Mouse (Mus musculus): ENCODE data around the gene Dlx2.

The Dlx2 gene

DNA sequence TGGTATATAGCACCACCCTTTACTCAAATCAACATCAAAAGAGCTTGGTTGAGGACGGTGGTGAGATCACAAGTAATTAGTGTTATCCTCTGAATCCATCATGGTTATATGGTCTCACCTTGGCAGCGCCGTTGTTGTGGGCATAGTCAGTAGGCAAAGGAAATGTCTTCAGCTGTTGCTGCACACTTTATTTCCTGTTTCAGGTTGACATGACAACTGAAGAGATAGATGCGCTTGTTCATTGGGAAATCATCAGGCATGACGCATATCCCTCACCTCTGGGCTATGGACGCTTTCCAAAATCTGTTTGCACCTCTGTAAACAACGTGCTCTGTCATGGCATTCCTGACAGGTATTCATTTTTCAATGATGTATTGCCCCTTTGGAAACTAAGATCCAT is 35.3 kb downstream of the Dlx2 start:
- DNase-seq (ENCODE audit: low spot score): no peak

DNA sequence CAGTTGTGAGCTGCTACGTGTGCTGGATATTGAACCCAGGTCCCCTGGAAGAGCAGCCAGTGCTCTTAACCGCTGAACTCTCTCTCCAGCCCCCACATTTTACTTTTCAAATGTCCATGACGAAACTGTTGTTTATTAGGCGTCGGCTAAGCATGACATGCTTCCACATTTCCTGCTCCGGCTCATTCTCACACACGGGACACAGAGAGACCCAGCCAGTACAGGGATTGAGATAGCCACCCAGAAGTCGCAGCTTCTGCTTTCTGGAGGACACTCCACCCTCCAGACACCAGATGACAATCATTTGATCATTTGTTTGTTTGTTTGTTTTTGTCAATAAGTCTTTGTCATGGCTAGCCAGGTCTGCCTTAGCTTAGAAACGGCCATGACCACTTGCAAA is 41.7 kb downstream of the Dlx2 start:
- DNase-seq (ENCODE audit: low spot score): no peak

DNA sequence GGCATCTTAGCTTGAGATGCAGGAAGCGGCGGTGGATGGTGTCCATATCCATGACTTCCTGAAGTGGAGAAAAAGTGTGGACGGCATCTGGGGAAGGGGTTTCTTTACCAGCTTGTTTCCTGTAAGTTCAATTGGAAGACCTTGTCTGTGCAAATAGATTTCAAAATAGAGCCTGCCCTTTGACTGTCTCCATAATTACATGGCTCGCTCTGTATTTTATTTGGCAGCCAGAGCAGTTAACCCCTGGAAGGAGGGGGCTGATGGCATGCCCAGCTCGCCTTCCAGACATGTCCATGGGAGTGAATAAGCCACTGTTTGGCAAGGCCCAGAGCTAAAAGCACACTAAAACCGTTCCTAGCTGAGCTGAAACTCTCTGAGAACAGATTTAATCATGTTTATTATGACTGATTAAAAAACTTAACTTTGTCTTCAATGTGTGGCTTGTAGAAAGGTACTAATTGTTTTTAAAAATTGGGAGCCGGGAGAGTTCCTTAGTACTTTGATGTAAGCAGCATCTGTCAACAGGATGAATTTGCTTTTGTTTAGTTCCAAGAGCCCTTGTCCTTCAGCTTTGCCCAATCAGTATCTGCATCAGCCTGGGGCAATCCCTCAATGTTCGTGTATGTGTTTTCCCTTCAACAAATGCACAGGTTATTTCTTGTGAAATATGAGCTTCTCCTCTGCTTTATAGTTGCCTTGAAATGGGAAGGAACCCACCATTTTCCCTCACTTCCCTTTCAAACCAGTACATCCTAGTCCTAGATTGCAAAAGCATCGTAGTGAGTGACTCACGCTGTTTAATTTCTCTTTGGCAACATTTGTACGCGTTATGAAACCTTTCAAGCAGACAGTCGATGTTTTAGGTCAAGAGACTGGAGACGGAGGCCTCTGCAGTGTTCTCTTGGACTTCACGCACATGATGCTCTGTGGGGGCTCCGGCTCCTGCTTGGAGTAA is 47.0 kb downstream of the Dlx2 start:
- no peak for DNase-seq (ENCODE audit: low spot score)

- no peak for DNase-seq (ENCODE audit: low spot score)
These were observed 49.4 kb downstream of the Dlx2 start for GRCm38 (mm10) chr2:71497175-71497574.

GRCm38 (mm10) chr2:71494971-71495370 is 51.6 kb downstream of the Dlx2 start:
- DNase-seq (ENCODE audit: low spot score): no peak

DNA sequence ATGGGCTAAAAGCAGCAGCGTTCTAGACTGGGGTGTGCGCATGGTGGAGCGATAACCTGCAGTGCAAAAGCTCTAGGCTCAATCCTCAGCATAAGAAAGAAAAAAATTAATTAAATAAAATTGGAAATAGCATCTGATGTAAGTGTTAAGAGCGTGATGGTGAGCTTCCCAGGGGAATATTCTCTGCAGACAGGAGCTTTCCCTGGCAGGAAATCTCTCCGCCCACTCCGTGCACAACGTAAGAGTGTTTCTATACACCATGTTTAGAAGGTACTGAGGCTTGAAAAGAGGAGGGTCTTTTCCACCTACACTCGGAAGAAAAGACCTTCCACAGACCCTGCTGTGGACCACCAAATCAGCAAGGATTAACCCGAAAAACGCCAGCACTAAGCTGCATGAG is 52.1 kb downstream of the Dlx2 start:
- no peak for DNase-seq (ENCODE audit: low spot score)

All from urinary bladder, postnatal 10 days (tissue).